Mouse (Mus musculus) midbrain, embryonic 11.5 days (tissue): ENCODE data around the gene Tmem45a. TPM values are rescaled to one million over a fixed set of nuclear protein-coding genes. Genes with fewer than 3 reads are reported as not detected.
"Not testable (repeated sequence)": the region's sequence is repeated elsewhere in the genome, so short reads cannot be mapped to it uniquely, and the experiment has no call there.

Source experiments
- ATAC-seq: fragments of 200-750 bp; cut with Nextera tagmentation; 2 replicates; pipeline ENCODE4 v1.8.0; 2017; ENCODE audit warnings: moderate TSS enrichment, moderate library complexity; ENCODE audit not compliant: low FRiP score
- DNase-seq: peaks from one replicate; pipeline ENCODE4 v3.0.0; 2015; ENCODE audit warnings: low spot score; ENCODE audit errors: missing footprints
- H3K27ac ChIP-seq: fragments of 300-500 bp; sonication (generic); 2 replicates; pipeline ENCODE4 v1.5.1; 2014; ENCODE audit warnings: low read depth, low read length
- H3K27me3 ChIP-seq: fragments of 300-500 bp; sonication (generic); 2 replicates; pipeline ENCODE4 v1.6.1; 2014; ENCODE audit warnings: mild to moderate bottlenecking, low read length, moderate library complexity, mixed read lengths; ENCODE audit not compliant: control insufficient read depth, insufficient read depth
- H3K36me3 ChIP-seq: fragments of 300-500 bp; sonication (generic); 2 replicates; pipeline ENCODE4 v1.6.1; 2014; ENCODE audit warnings: mild to moderate bottlenecking, low read length, moderate library complexity, mixed read lengths; ENCODE audit not compliant: control insufficient read depth, insufficient read depth
- H3K4me1 ChIP-seq: fragments of 300-500 bp; sonication (generic); 2 replicates; pipeline ENCODE4 v1.6.1; 2014; ENCODE audit warnings: low read length; ENCODE audit not compliant: control insufficient read depth, insufficient read depth
- H3K4me2 ChIP-seq: fragments of 300-500 bp; sonication (generic); 2 replicates; pipeline ENCODE4 v1.6.1; 2014; ENCODE audit warnings: mild to moderate bottlenecking, moderate library complexity
- H3K4me3 ChIP-seq: fragments of 300-500 bp; sonication (generic); 2 replicates; pipeline ENCODE4 v1.5.1; 2014; ENCODE audit warnings: low read depth, low read length
- H3K9ac ChIP-seq: fragments of 300-500 bp; sonication (generic); 2 replicates; pipeline ENCODE4 v1.6.1; 2014; ENCODE audit warnings: low read length
- H3K9me3 ChIP-seq: fragments of 300-500 bp; sonication (generic); 2 replicates; pipeline ENCODE4 v1.6.1; 2016; ENCODE audit warnings: low read length; ENCODE audit not compliant: control insufficient read depth
- WGBS: fragments of 180-500 bp; shearing (Covaris S2); extraction: QIAGEN DNeasy Blood & Tissue Kit; methylation state at CpG from one replicate; pipeline ENCODE4 v1.1.7; 2014; 5-methylcytosine and 5-hydroxymethylcytosine counted together
- polyA plus RNA-seq: library from polyadenylated mRNA; unstranded; fragments of >200 nt; fragmentation: Nextera tagmentation; extraction: Ambion mirVana; gene quantifications from 2 replicates; pipeline ENCODE4 v1.2.1, GENCODE M21; 2014

Tmem45a gene
- 9.5 and 11.6 TPM in 2 replicates for polyA plus RNA-seq

- peak within 1 kb of the TSS; percentile 42 for H3K4me3 ChIP-seq
- H3K9ac ChIP-seq, result peak within 1 kb of the TSS; percentile 48
- no peak within 1 kb of the TSS for H3K27ac ChIP-seq
- peak; percentile 97 for DNase-seq
- H3K36me3 ChIP-seq, result no peaks in the 10 kb centered on the region
- H3K9me3 ChIP-seq, result no peaks in the 10 kb centered on the region
- peak; percentile 99 for ATAC-seq
- WGBS, result 3% methylated on average over 25 of the region's 25 CpGs
- no peaks in the 10 kb centered on the region for H3K4me1 ChIP-seq
- peak within 1 kb of the TSS; percentile 71 for H3K4me2 ChIP-seq
- no peaks in the 10 kb centered on the region for H3K27me3 ChIP-seq
These were observed at the start of gene Tmem45a for GRCm38 (mm10) chr16:56885824-56886615. Gene Tmem45a (minus strand): TSS chr16:56886166.

- ATAC-seq (peak; percentile 59; the same call in 1 of the 2 replicates), DNase-seq (no peak)
- H3K9ac ChIP-seq, result no peak within 1 kb of the TSS
- H3K4me1 ChIP-seq, result no peaks in the 10 kb centered on the region
- no peaks in the 10 kb centered on the region for H3K9me3 ChIP-seq
- no peak within 1 kb of the TSS for H3K27ac ChIP-seq
- no peak within 1 kb of the TSS for H3K4me3 ChIP-seq
- no peak within 1 kb of the TSS for H3K4me2 ChIP-seq
- H3K36me3 ChIP-seq, result no peaks in the 10 kb centered on the region
- 58% methylated on average over 3 of the region's 3 CpGs for WGBS
- H3K27me3 ChIP-seq, result no peaks in the 10 kb centered on the region
These were observed 42.1 kb upstream of the Tmem45a start, which contains the start of gene Lnp1 for GRCm38 (mm10) chr16:56928023-56928422. Gene Lnp1 (minus strand): TSS chr16:56928061.

GRCm38 (mm10) chr16:56920102-56920657 lies 34.2 kb upstream of the Tmem45a start:
- Histone ChIP-seq H3K4me2 (no peak overlapping the region), H3K4me3 (no peak overlapping the region), H3K9me3 (no peaks in the 10 kb centered on the region), H3K36me3 (no peaks in the 10 kb centered on the region), H3K9ac (no peak overlapping the region), H3K27ac (no peak overlapping the region), H3K4me1 (no peaks in the 10 kb centered on the region), H3K27me3 (no peaks in the 10 kb centered on the region)
- DNase-seq (peak; percentile 87), ATAC-seq (peak; percentile 78)
- WGBS, result 29% methylated on average over 8 of the region's 8 CpGs

- no peak overlapping the region for H3K27ac ChIP-seq
- 90% methylated on average over 7 of the region's 7 CpGs for WGBS
- H3K27me3 ChIP-seq, result no peaks in the 10 kb centered on the region
- no peak for ATAC-seq
- no peak overlapping the region for H3K9ac ChIP-seq
- H3K9me3 ChIP-seq, result no peaks in the 10 kb centered on the region
- H3K4me1 ChIP-seq, result no peaks in the 10 kb centered on the region
- no peaks in the 10 kb centered on the region for H3K36me3 ChIP-seq
- no peak for DNase-seq
- H3K4me3 ChIP-seq, result no peak overlapping the region
- H3K4me2 ChIP-seq, result no peak overlapping the region
These were observed 31.3 kb upstream of the Tmem45a start for GRCm38 (mm10) chr16:56917230-56917629.

- no peak for ATAC-seq
- Histone ChIP-seq H3K4me1 (no peaks in the 10 kb centered on the region), H3K27ac (no peak overlapping the region), H3K4me2 (no peak overlapping the region), H3K4me3 (no peak overlapping the region), H3K36me3 (no peaks in the 10 kb centered on the region), H3K27me3 (no peaks in the 10 kb centered on the region), H3K9me3 (no peaks in the 10 kb centered on the region), H3K9ac (no peak overlapping the region)
- WGBS, result 68% methylated on average over 5 of the region's 5 CpGs
- DNase-seq, result no peak
These were observed 23.0 kb upstream of the Tmem45a start for GRCm38 (mm10) chr16:56908986-56909385.

- H3K27ac ChIP-seq, H3K27me3 ChIP-seq, H3K36me3 ChIP-seq, H3K9me3 ChIP-seq, H3K4me2 ChIP-seq, H3K4me3 ChIP-seq, ATAC-seq, DNase-seq, H3K4me1 ChIP-seq, H3K9ac ChIP-seq: not testable (repeated sequence)
- 74% methylated on average over 3 of the region's 3 CpGs for WGBS
These were observed 16.2 kb upstream of the Tmem45a start for GRCm38 (mm10) chr16:56902206-56902605.

DNA sequence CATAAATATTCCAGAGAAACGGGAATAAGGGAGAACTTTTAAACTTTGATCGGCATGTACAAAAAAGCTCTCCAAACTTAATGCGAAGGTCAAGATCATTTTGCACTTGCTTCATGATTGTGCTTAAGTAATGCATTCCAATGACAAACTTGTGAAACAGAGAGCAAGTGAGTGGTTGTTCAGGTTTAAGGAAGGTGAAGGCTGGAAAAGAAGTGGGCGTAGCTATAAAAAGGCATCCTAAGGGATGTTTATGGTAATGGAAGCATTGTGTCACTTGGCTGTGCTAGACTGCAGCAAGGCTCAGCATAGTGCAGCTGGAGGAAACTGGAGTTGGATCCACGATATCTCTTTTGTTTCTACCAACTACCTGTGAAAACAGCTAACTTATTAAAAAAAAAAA lies 5.6 kb upstream of the Tmem45a start:
- DNase-seq, result no peak
- Histone ChIP-seq H3K4me1 (no peaks in the 10 kb centered on the region), H3K27ac (no peak overlapping the region), H3K36me3 (no peaks in the 10 kb centered on the region), H3K27me3 (no peaks in the 10 kb centered on the region), H3K4me3 (no peak overlapping the region), H3K4me2 (no peak overlapping the region), H3K9ac (no peak overlapping the region), H3K9me3 (no peaks in the 10 kb centered on the region)
- ATAC-seq, result no peak
- 88% methylated on average over 5 of the region's 5 CpGs for WGBS

DNA sequence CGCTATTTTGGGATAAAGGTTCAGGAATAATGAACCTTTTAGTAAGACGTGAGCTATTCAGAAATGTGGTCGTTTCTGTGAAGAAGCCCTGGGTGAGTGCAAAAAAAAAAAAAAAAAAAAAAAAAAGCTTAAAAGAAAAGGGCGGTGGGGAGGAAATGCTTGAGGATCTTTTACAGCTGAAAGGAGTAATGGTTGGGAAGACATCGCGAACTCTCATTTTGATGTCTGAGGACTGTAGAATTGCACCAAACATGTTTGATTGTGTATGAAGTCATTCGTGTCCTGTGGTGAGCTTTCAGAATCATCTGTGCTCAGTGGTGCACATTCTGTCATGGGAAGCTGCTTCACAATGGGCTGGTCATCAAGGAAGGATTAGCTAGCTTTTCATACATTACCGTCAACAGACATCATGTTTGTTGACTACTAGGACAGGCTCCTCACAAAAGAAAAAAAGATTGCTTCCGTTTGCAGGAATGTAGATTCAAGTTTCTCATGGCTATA lies 700 bp upstream of the Tmem45a start:
- no peak overlapping the region for H3K27ac ChIP-seq
- H3K9ac ChIP-seq, result peak overlapping the region; percentile 48; the same call in 1 of the 2 replicates
- peak overlapping the region; percentile 71 for H3K4me2 ChIP-seq
- WGBS, result 21% methylated on average over 9 of the region's 9 CpGs
- no peaks in the 10 kb centered on the region for H3K27me3 ChIP-seq
- no peaks in the 10 kb centered on the region for H3K36me3 ChIP-seq
- no peak for ATAC-seq
- DNase-seq, result peak; percentile 87
- no peaks in the 10 kb centered on the region for H3K4me1 ChIP-seq
- no peaks in the 10 kb centered on the region for H3K9me3 ChIP-seq
- H3K4me3 ChIP-seq, result peak overlapping the region; percentile 42

DNA sequence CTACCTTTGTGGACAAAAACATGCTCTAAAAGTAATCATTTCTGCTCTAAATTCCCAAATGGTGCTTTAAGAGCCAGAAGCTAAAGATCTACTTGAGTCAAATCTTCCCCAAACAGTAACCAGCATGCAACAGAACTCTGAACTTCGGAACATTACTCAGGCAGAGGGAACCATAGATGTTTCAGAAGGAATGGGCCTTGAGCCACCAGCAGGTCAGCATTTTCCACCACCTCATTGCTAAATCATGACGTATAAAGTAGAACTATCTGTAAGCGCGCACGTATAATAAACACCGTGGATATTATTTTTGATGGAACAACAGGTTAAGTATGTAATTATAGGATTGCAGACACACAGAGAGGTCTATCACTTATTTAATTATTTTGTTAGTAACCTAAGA lies 1.2 kb downstream of the Tmem45a start:
- Histone ChIP-seq H3K9me3 (no peaks in the 10 kb centered on the region), H3K36me3 (no peaks in the 10 kb centered on the region), H3K27ac (no peak overlapping the region), H3K9ac (no peak overlapping the region), H3K27me3 (no peaks in the 10 kb centered on the region), H3K4me1 (no peaks in the 10 kb centered on the region), H3K4me3 (no peak overlapping the region), H3K4me2 (no peak overlapping the region)
- no peak for ATAC-seq
- no peak for DNase-seq
- WGBS, result 95% methylated on average over 6 of the region's 6 CpGs
